Mouse (Mus musculus): ENCODE data around the gene Synm.

The Synm gene

GRCm38 (mm10) chr7:67758858-67759628, 499 bp downstream of the Synm start:
- ChIA-PET CTCF (interaction anchor here (0.5 to 5.7 kb wide), 99 partner anchors 9 to 1306 kb away, joined by 3 to 59 read pairs (median 4); partner anchors contain the start of genes Fam169b (in 1 of the 4) and Ttc23 (in 1 of the 4)), POLR2A (interaction anchor here (0.5 to 2.5 kb wide), 41 partner anchors 11 to 1149 kb away, joined by 3 to 17 read pairs (median 4); partner anchors contain the start of genes Lrrc28 (in 1 of the 4) and Ttc23 (in 1 of the 4))

- ChIA-PET CTCF (interaction anchor here (0.6 to 5.7 kb wide), 37 partner anchors 10 to 544 kb away, joined by 3 to 59 read pairs (median 4); partner anchors contain the start of genes Fam169b (in 1 of the 4) and Ttc23 (in 1 of the 4)), POLR2A (interaction anchor here (0.6 to 2.5 kb wide), 30 partner anchors 11 to 1150 kb away, joined by 3 to 17 read pairs (median 4); partner anchors contain the start of gene Lrrc28 (in 1 of the 4))
Observed at GRCm38 (mm10) chr7:67758506-67758857, 1.1 kb downstream of the Synm start.

GRCm38 (mm10) chr7:67756636-67757035, 2.9 kb downstream of the Synm start:
- ChIA-PET CTCF (interaction anchor here in 3 of 4 experiments (0.5 to 5.7 kb wide), 6 partner anchors 32 to 193 kb away, joined by 3 to 59 read pairs (median 6); no protein-coding TSS in a partner anchor), POLR2A (interaction anchor here in 2 of 4 experiments (0.5 to 1.8 kb wide), 6 partner anchors 12 to 458 kb away, joined by 3 to 6 read pairs (median 4); no protein-coding TSS in a partner anchor)

GRCm38 (mm10) chr7:67755366-67755765, 4.2 kb downstream of the Synm start:
- CTCF ChIA-PET, result interaction anchor here in 3 of 4 experiments (1.0 to 5.7 kb wide), 3 partner anchors 72 to 83 kb away, joined by 3 to 59 read pairs (median 3); no protein-coding TSS in a partner anchor
- POLR2A ChIA-PET, result interaction anchor here in 2 of 4 experiments (1.1 to 1.8 kb wide), 3 partner anchors 11 to 110 kb away, joined by 3 to 6 read pairs (median 4); no protein-coding TSS in a partner anchor

GRCm38 (mm10) chr7:67754606-67755005, 4.9 kb downstream of the Synm start:
- ChIA-PET POLR2A (interaction anchor here in 1 of 4 experiments (1.1 kb wide), 1 partner anchor 109 kb away, joined by 3 read pairs; no protein-coding TSS in a partner anchor), CTCF (interaction anchor here in 3 of 4 experiments (0.7 to 1.2 kb wide), 4 partner anchors 23 to 615 kb away, joined by 3 read pairs; no protein-coding TSS in a partner anchor)

GRCm38 (mm10) chr7:67749441-67750239, 9.9 kb downstream of the Synm start:
- CTCF ChIA-PET, result interaction anchor here in 1 of 4 experiments (0.8 to 2.0 kb wide), 2 partner anchors 10 to 1183 kb away, joined by 3 to 5 read pairs; partner anchors contain the start of gene Synm
- POLR2A ChIA-PET, result no interaction called here

- CTCF ChIA-PET, result interaction anchor here in 2 of 4 experiments (1.1 to 2.0 kb wide), 2 partner anchors 11 to 12 kb away, joined by 4 to 5 read pairs; partner anchors contain the start of gene Synm (in 2 of the 2)
Observed at GRCm38 (mm10) chr7:67747731-67748305, 11.7 kb downstream of the Synm start.

GRCm38 (mm10) chr7:67741706-67742105, 17.8 kb downstream of the Synm start:
- CTCF ChIA-PET, result no interaction called here

More at GRCm38 (mm10) chr7:67747731-67748305, 11.7 kb downstream of the Synm start:
- POLR2A ChIA-PET, result interaction anchor here in 1 of 4 experiments (2.2 kb wide), 1 partner anchor 11 kb away, joined by 6 read pairs; the partner anchor contains the start of gene Synm

GRCm38 (mm10) chr7:67740796-67741195, 18.7 kb downstream of the Synm start:
- CTCF ChIA-PET, result interaction anchor here in 3 of 4 experiments (0.5 to 1.0 kb wide), 5 partner anchors 19 to 524 kb away, joined by 3 to 24 read pairs (median 4); no protein-coding TSS in a partner anchor
- POLR2A ChIA-PET, result interaction anchor here in 1 of 4 experiments (0.6 kb wide), 1 partner anchor 59 kb away, joined by 3 read pairs; no protein-coding TSS in a partner anchor

More at GRCm38 (mm10) chr7:67741706-67742105, 17.8 kb downstream of the Synm start:
- POLR2A ChIA-PET, result no interaction called here

- ChIA-PET CTCF (interaction anchor here in 3 of 4 experiments (0.6 to 1.0 kb wide), 4 partner anchors 19 to 523 kb away, joined by 3 to 4 read pairs (median 4); no protein-coding TSS in a partner anchor), POLR2A (interaction anchor here in 2 of 4 experiments (0.6 to 2.1 kb wide), 2 partner anchors 19 to 58 kb away, joined by 3 to 6 read pairs; partner anchors contain the start of gene Synm (in 1 of the 2))
Observed at GRCm38 (mm10) chr7:67740382-67740781, 19.2 kb downstream of the Synm start.

- POLR2A ChIA-PET, result no interaction called here
- CTCF ChIA-PET, result interaction anchor here in 2 of 4 experiments (0.7 to 1.8 kb wide), 2 partner anchors 27 kb away, joined by 3 to 5 read pairs; partner anchors contain the start of gene Synm (in 1 of the 2)
Observed at GRCm38 (mm10) chr7:67732276-67732675, 27.3 kb downstream of the Synm start.

GRCm38 (mm10) chr7:67730431-67731110, 29.0 kb downstream of the Synm start:
- POLR2A ChIA-PET, result interaction anchor here in 2 of 4 experiments (0.7 to 1.4 kb wide), 4 partner anchors 8 to 118 kb away, joined by 3 to 6 read pairs (median 3); no protein-coding TSS in a partner anchor
- CTCF ChIA-PET, result interaction anchor here in 2 of 4 experiments (0.6 to 1.0 kb wide), 3 partner anchors 13 to 44 kb away, joined by 3 to 4 read pairs (median 3); partner anchors contain the start of gene Synm (in 1 of the 2)

- ChIA-PET POLR2A (interaction anchor here in 1 of 4 experiments (0.5 kb wide), 1 partner anchor 204 kb away, joined by 3 read pairs; no protein-coding TSS in a partner anchor), CTCF (interaction anchor here in 2 of 4 experiments (1.2 to 1.3 kb wide), 2 partner anchors 30 to 31 kb away, joined by 3 read pairs; partner anchors contain the start of gene Synm (in 2 of the 2))
Observed at GRCm38 (mm10) chr7:67728809-67729208, 30.7 kb downstream of the Synm start.

GRCm38 (mm10) chr7:67728203-67728602, 31.3 kb downstream of the Synm start:
- ChIA-PET POLR2A (interaction anchor here in 1 of 4 experiments (0.5 kb wide), 1 partner anchor 205 kb away, joined by 3 read pairs; no protein-coding TSS in a partner anchor), CTCF (interaction anchor here in 1 of 4 experiments (1.3 kb wide), 1 partner anchor 31 kb away, joined by 3 read pairs; the partner anchor contains the start of gene Synm)

GRCm38 (mm10) chr7:67725016-67725415, 34.5 kb downstream of the Synm start:
- CTCF ChIA-PET, result interaction anchor here in 1 of 4 experiments (1.5 kb wide), 1 partner anchor 35 kb away, joined by 3 read pairs; the partner anchor contains the start of gene Synm
- POLR2A ChIA-PET, result interaction anchor here in 1 of 4 experiments (1.2 kb wide), 1 partner anchor 34 kb away, joined by 3 read pairs; no protein-coding TSS in a partner anchor

GRCm38 (mm10) chr7:67724536-67724935, 35.0 kb downstream of the Synm start:
- CTCF ChIA-PET, result no interaction called here
- POLR2A ChIA-PET, result interaction anchor here in 2 of 4 experiments (0.8 to 1.4 kb wide), 3 partner anchors 32 to 35 kb away, joined by 3 read pairs; partner anchors contain the start of gene Synm (in 1 of the 2)
